Mouse (Mus musculus) left cerebral cortex, postnatal 14 days (tissue): ENCODE results near the gene Gm49396. TPM values are rescaled to one million over a fixed set of nuclear protein-coding genes. Genes with fewer than 3 reads are reported as not detected.

Source experiments
- DNase-seq, 2 experiments: peaks; one replicate each; pipeline ENCODE4 v3.0.0; 2021 to 2022; ENCODE audit warnings: low spot score in 2 of 2, mixed read lengths in 1 of 2
- intact Hi-C: fragments of 180-260 bp; cut with DNase I; formaldehyde crosslinking; loops from one replicate; pipeline ENCODE4 v1.15.1; 2025
- total RNA-seq, 2 experiments: library from RNA; stranded (reverse); gene quantifications; 2 replicates each; pipeline ENCODE4 v1.2.3; 2021

Gm49396 gene
- total RNA-seq, 2 experiments from 2014 or later, result 3.8 to 4.6 TPM

GRCm38 (mm10) chr7:30579950-30580349 is 16.8 kb downstream of the Gm49396 start:
- DNase-seq, result no peak
- intact Hi-C loops, result no loop called here

- intact Hi-C loops, result no loop called here
- DNase-seq, result no peak
These were observed 18.4 kb downstream of the Gm49396 start for GRCm38 (mm10) chr7:30581547-30581946.

- DNase-seq, result no peak
- intact Hi-C loops, result no loop called here
These were observed 21.2 kb downstream of the Gm49396 start for GRCm38 (mm10) chr7:30584339-30584738.

- no peak for DNase-seq
- intact Hi-C loops, result no loop called here
These were observed 22.0 kb downstream of the Gm49396 start for GRCm38 (mm10) chr7:30585170-30585569.

- no peak for DNase-seq
- intact Hi-C loops, result no loop called here
These were observed 23.4 kb downstream of the Gm49396 start for GRCm38 (mm10) chr7:30586455-30587020.

- intact Hi-C loops, result loop anchor here (2.0 kb wide), 1 partner anchor 25 kb away; the partner anchor contains the start of gene Upk1a
- peak; percentile 29 to 56 for DNase-seq
These were observed 24.9 kb downstream of the Gm49396 start for GRCm38 (mm10) chr7:30587842-30588667.

- intact Hi-C loops, result loop anchor here (2.0 kb wide), 1 partner anchor 24 kb away; the partner anchor contains the start of gene Upk1a
- peak; percentile 95 to 96 for DNase-seq
These were observed 25.7 kb downstream of the Gm49396 start, which contains the start of gene Kmt2b for GRCm38 (mm10) chr7:30588676-30589434. Gene Kmt2b, minus strand, starts transcription at chr7:30588726.

- DNase-seq, result peak; percentile 70 to 82
- intact Hi-C loops, result loop anchor here (2.0 kb wide), 1 partner anchor 23 kb away; the partner anchor contains the start of gene Upk1a
These were observed 26.5 kb downstream of the Gm49396 start for GRCm38 (mm10) chr7:30589435-30590301.

- no peak for DNase-seq
- intact Hi-C loops, result no loop called here
These were observed 27.9 kb downstream of the Gm49396 start for GRCm38 (mm10) chr7:30590927-30591604.

GRCm38 (mm10) chr7:30591605-30591951 is 28.4 kb downstream of the Gm49396 start:
- DNase-seq, result no peak
- intact Hi-C loops, result no loop called here

- intact Hi-C loops, result no loop called here
- DNase-seq, result no peak
These were observed 29.8 kb downstream of the Gm49396 start for GRCm38 (mm10) chr7:30592772-30593423.

GRCm38 (mm10) chr7:30593579-30594509 is 30.7 kb downstream of the Gm49396 start:
- no peak for DNase-seq
- intact Hi-C loops, result no loop called here

- intact Hi-C loops, result no loop called here
- DNase-seq, result no peak
These were observed 31.4 kb downstream of the Gm49396 start for GRCm38 (mm10) chr7:30594510-30595024.

GRCm38 (mm10) chr7:30596093-30596492 is 32.9 kb downstream of the Gm49396 start:
- intact Hi-C loops, result no loop called here
- DNase-seq, result no peak

GRCm38 (mm10) chr7:30596811-30597210 is 33.7 kb downstream of the Gm49396 start:
- intact Hi-C loops, result no loop called here
- DNase-seq, result no peak

GRCm38 (mm10) chr7:30598786-30599185 is 35.6 kb downstream of the Gm49396 start, which contains the start of gene Zbtb32:
Gene Zbtb32, minus strand, starts transcription at chr7:30598909.
- intact Hi-C loops, result no loop called here
- no peak for DNase-seq

GRCm38 (mm10) chr7:30599933-30600353 is 36.8 kb downstream of the Gm49396 start:
- intact Hi-C loops, result no loop called here
- peak; percentile 92 to 95 for DNase-seq
